Mouse (Mus musculus): ENCODE data around the gene Cdt1. TPM values are rescaled to one million over a fixed set of nuclear protein-coding genes. Genes with fewer than 3 reads are reported as not detected.
"Not testable (repeated sequence)": the region's sequence is repeated elsewhere in the genome, so short reads cannot be mapped to it uniquely, and the experiment has no call there.

Cdt1 gene
- total RNA-seq, 2 experiments from 2014 or later: 65.8 to 77.8 TPM

- ATAC-seq (replicated peaks; ENCODE audit: low FRiP score, poor library complexity, severe bottlenecking): no peak
These were observed 4.0 kb downstream of the Cdt1 start for GRCm38 (mm10) chr8:122571750-122572267.

GRCm38 (mm10) chr8:122572751-122573150, 4.9 kb downstream of the Cdt1 start:
- no peak for ATAC-seq (replicated peaks; ENCODE audit: low FRiP score, poor library complexity, severe bottlenecking)

DNA sequence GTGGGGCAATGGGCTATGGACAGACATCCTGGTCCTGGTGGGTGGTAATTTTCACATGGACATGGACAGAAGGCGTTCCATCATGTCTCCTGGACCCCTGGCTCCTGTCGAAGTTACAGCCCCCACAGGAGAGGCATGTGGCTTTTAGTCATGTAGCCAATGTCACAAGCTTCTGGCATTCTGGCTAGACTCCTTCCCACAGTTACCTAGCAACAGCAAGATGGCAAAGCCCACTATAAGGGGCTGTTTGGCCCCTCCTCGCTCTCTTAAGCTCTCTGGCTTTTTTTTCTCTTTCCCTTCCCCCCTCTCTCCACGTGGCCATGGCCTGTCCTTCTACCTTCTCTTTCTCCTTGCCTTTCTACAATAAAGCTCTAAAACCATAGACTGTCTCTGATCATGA, 5.4 kb downstream of the Cdt1 start:
- ATAC-seq (replicated peaks; ENCODE audit: low FRiP score, poor library complexity, severe bottlenecking): not testable (repeated sequence)

- no peak for ATAC-seq (replicated peaks; ENCODE audit: low FRiP score, poor library complexity, severe bottlenecking)
These were observed 5.8 kb downstream of the Cdt1 start for GRCm38 (mm10) chr8:122573577-122573976.

GRCm38 (mm10) chr8:122574264-122574663, 6.4 kb downstream of the Cdt1 start:
- ATAC-seq (replicated peaks; ENCODE audit: low FRiP score, poor library complexity, severe bottlenecking): no peak

DNA sequence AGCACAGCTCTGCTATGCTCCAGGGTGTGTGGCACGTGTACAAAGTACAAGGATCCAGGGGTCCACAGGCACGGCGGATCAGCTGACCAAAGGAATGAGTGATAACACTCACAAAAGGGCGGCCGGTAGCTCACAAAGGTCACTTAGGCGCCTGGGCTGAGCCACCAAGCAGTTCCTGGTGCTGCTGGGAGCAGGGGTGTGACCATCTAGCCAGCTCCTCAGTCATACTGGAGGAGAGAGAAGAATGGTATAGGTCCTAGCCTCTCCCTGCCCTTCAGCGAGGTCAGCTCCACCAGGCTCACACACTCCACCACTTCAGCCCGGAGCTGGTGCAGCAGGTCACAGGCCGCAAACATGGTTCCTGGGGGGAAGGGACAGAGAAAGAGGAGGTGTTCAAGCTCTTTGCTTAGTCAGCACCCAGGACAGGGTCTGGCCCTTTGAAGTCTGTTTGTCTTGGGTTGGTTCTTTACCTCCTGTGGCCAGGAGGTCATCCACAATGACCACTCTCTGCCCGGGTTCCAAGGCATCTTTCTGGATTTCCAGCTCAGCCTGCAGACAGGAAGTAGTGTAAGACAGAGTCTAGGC, 6.9 kb downstream of the Cdt1 start:
- ATAC-seq (replicated peaks; ENCODE audit: low FRiP score, poor library complexity, severe bottlenecking): no peak

DNA sequence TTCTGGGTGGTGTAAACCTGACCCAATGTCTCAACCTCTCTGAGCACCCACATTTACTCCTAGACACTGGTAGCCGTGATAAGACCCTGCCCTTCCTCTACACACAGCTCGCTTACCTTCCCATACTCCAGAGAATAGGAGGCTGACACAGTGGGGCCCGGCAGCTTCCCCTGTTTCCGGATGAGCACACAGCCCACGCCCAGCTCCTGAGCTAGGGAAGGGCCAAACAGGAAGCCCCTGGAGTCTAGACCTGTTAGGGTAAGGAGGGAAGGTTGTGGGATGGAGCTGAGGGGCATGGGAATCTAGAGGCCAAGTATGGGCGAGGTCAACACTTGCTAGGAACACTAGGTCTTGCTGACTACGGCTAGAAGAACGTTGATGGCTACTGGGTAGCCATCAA, 7.5 kb downstream of the Cdt1 start:
- ATAC-seq (replicated peaks; ENCODE audit: low FRiP score, poor library complexity, severe bottlenecking): no peak

DNA sequence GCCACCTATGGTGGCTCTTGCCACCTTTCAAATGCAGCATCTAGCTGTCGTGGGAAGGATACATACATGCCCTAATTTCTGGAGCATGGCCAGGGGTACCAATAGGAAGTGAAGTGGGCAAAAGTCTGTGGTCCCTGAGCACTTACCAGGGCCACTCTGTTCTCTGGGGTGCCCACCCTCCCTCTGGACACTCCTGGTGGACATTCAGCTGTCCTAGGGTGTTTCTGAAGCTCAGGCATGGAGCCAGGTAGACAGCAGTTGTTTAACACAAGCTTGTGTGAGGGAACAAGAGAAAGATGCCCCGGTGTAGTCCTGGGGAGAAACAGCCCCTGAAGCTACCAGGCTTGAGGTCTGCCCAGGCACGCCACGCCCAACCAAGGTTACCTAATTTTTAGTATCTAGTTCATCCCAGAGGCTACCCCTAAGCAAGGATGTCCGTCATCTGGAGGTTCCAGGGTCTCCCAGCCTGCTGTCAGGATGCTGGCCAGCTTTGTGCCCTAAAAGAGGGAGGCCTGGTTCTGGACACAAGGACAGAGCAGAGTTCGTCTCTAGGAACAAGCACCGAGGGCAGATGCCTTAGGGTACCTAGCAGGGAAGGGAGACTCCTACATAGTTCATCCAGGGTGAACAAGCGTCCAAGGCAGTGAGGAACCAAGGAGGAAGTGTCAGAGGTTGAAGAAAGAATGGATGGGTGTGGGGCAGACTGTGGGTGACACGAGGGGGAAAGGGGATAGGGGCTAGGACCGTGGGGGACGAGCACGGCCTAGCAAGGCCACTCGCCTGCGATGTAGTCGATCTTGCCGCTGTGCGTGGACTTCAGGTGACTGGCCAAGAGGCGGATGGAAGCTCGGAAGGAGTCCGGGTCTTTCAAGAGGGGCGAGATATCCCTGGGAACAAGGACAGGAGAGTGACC, 8.2 kb downstream of the Cdt1 start:
- ATAC-seq (replicated peaks; ENCODE audit: low FRiP score, poor library complexity, severe bottlenecking): no peak

GRCm38 (mm10) chr8:122576648-122577022, 8.8 kb downstream of the Cdt1 start, which contains the start of gene Aprt:
TSS of gene Aprt (minus strand) at chr8:122576909.
- peak; percentile 88 for ATAC-seq (replicated peaks; ENCODE audit: low FRiP score, poor library complexity, severe bottlenecking)

DNA sequence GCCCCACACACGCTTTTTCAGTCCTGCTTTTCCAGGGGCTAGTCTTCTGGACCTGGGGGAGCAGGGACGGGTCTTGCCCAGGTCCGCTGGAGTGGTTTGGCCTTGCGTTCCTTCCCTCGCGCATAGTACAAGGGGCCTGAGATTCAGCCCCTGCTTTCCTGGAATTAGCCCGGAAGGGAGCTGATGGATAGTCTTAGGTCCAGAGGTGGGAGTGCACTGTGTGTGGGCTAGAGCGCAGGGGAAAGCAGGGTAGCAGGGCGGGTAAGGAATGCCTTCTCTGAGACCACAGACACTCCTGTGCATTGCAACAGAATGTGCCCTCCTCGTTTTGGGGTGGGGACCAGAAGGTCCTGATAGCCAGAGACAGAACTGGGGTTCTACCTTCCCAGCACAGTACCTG, 9.3 kb downstream of the Cdt1 start:
- no peak for ATAC-seq (replicated peaks; ENCODE audit: low FRiP score, poor library complexity, severe bottlenecking)

- no peak for ATAC-seq (replicated peaks; ENCODE audit: low FRiP score, poor library complexity, severe bottlenecking)
These were observed 11.4 kb downstream of the Cdt1 start for GRCm38 (mm10) chr8:122579196-122579595.

DNA sequence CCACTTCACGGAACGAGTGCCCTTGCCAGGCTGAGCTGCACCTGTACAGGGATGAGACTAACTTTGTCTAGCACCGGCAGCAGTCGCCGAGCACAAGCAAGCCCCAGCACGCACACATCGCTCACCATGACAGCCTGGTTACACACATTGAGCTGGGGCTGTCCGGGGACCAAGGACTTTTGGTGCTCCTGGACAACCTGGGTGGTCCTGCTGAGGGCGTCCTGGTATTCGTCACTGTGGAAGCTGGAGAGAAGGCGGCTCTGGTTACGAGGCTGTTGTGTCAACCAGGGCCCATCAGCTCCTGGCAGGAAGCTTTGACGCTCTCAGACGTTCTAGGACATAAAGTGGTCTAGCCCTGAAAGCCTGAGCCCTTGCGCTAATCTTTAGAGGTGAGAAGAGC, 13.1 kb downstream of the Cdt1 start:
- no peak for ATAC-seq (replicated peaks; ENCODE audit: low FRiP score, poor library complexity, severe bottlenecking)

- ATAC-seq (replicated peaks; ENCODE audit: low FRiP score, poor library complexity, severe bottlenecking): no peak
These were observed 17.2 kb downstream of the Cdt1 start for GRCm38 (mm10) chr8:122584981-122585380.

- no peak for ATAC-seq (replicated peaks; ENCODE audit: low FRiP score, poor library complexity, severe bottlenecking)
These were observed 17.6 kb downstream of the Cdt1 start for GRCm38 (mm10) chr8:122585411-122585891.

DNA sequence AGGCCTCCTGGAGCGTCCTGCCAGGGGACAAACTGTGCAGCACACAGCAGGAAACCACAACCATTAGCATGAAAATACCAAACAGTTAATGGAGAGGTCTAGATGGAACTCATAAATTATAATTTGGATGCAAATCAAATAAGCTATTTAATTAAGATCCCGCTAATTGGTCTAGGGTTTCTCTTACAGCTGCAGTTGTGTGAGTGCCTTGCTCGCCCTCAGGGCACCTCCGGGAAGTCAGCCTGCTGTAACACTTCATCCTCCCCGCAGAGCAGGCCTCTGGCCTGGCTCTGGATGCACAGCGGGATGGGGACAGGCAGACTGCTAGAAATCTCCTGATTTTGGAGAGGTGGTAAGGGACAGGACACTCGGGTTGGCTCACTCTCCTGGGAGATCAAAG, 18.4 kb downstream of the Cdt1 start:
- no peak for ATAC-seq (replicated peaks; ENCODE audit: low FRiP score, poor library complexity, severe bottlenecking)

- no peak for ATAC-seq (replicated peaks; ENCODE audit: low FRiP score, poor library complexity, severe bottlenecking)
These were observed 18.9 kb downstream of the Cdt1 start for GRCm38 (mm10) chr8:122586749-122587148.

DNA sequence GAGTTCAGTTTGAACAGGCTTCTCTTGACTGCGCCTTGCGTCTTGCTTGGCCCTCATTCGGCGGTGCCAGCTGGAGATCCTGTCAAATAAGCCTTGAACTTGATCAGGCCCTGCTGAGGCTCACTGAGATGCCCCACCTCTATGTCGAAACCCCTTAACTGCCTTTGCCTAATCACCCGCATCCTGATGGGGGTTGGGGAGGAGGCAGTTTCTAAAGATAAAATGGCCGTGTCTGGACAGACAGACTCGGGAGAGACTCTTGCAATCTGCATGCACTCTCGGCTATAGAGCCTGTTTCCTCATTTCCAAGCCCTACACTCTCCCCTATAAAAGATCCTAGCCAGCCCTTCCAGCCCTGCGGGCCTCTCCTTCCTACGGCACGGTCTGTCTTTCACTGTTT, 25.4 kb downstream of the Cdt1 start:
- no peak for ATAC-seq (replicated peaks; ENCODE audit: low FRiP score, poor library complexity, severe bottlenecking)

GRCm38 (mm10) chr8:122593783-122594507, 26.1 kb downstream of the Cdt1 start:
- no peak for ATAC-seq (replicated peaks; ENCODE audit: low FRiP score, poor library complexity, severe bottlenecking)

DNA sequence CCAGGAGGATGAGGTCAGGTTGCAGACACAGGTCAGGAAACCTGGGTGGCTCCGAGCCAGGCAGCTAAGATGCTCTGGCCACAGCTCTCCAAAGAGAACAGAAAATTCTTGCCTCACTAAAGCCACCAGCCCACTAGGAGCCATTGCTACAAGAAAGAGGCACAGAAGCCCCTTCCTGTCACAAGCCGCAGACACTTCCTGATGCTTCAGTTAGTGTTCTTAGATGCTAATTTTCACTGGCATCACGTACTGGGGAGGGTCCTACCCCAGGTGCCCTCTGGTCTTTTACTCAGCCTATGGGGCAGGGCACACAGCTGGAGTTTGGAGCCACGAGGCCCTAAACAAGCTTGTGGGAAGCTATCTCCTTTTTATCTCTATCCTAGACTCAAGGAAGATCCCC, 28.2 kb downstream of the Cdt1 start:
- ATAC-seq (replicated peaks; ENCODE audit: low FRiP score, poor library complexity, severe bottlenecking): no peak

- no peak for ATAC-seq (replicated peaks; ENCODE audit: low FRiP score, poor library complexity, severe bottlenecking)
These were observed 32.9 kb downstream of the Cdt1 start for GRCm38 (mm10) chr8:122600666-122601065.
